Mouse (Mus musculus) urinary bladder, postnatal 25 days (tissue): ENCODE results near the gene Kcnab1.

Experiments
- DNase-seq: peaks from one replicate; pipeline ENCODE4 v3.0.0; 2022; ENCODE audit warnings: low spot score

The Kcnab1 gene

DNA sequence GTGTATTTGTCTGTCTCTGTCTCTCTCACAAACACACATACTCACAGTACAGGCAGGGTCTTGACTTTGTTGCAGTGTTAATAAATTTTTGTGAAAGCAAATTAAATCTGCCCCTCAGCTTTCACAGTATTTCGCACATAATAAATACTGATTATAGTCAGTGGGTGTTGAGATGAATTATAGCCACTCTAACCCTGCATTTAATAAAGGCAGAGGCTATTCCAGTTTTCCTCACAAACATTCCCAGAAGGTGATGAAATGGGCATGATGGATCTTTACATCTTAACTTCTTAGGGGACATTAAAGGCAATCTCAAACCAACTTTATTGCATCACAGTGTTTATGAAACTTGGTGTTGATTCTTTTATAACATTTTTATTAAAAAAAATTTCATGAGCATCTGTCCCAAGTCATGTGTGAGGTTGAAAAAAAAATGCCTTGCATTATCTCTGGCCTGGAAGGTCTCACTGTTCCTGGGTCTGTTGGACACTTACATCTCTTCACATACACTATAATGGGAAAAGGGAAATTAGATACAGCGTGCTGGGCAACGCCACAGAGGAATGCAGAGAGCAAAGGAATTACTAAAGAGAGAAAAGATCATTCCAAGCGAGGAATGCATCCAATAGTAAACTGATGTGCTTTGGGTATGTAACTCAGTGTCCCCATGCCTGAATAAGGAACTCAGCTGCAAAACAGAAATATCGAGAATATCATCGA, 95.3 kb downstream of the Kcnab1 start:
- DNase-seq = no peak

GRCm38 (mm10) chr3:65205539-65206020, 96.4 kb downstream of the Kcnab1 start:
- no peak for DNase-seq

GRCm38 (mm10) chr3:65213725-65214124, 104.5 kb downstream of the Kcnab1 start:
- no peak for DNase-seq

- no peak for DNase-seq
Observed at GRCm38 (mm10) chr3:65214635-65215034, 105.5 kb downstream of the Kcnab1 start.

DNA sequence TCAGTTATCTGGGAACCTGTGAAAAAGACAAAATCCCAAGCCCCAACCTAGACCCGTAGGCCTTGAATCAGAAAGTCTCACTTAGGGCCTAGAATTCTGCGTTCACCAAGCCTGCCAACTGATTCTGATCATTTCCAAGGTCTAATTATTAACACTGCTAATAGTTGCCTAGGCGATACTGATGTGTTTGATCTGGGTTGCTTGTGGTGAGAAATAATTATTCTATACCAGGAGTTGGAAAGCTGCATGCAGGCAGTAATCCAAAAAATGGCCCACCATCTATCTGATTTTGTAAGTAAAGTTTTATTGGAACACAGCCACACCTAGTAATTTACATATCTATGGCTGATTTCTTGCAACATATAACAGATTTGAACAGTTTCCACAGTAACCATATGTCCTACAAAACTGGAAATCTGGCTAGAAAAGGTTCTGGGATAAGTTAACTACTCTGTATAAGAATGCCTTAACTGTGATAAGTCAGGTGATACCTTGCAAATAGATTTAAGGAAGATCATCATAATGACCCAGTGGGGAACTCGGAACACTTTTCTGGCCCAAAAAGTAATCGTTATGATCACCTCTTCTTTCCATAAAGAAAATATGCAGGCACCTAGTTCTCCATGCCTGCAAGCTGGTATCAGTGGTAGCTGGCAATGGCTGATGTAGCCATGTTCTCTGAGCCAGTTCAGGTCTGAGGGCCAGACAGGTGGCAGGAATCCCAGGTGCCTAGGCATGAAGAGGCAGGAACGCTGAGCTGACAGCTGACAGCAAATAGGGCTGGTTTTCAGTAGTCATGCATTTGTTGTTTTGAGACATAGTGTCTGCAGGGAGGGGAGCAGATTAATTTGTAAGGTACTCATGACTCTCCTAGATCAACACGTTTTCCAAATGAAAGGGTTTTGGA, 108.7 kb downstream of the Kcnab1 start:
- DNase-seq = no peak

DNA sequence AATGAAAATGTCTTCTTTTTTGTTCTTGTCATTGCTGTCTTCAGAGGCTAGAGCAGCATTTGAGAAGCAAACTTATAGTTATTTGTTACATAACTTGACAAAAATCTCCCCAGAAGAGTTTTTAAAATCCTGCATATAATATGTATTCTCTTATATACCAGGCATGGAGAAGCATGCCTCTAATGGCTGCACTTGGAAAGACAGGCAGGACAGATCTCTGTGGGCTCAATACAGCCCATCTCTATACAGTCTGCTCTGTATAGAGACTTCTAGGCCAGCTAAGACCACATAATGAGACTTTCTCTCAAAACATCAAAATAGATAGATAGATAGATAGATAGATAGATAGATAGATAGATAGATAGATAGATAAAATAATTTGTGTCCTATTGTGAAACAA, 111.1 kb downstream of the Kcnab1 start:
- no peak for DNase-seq

DNA sequence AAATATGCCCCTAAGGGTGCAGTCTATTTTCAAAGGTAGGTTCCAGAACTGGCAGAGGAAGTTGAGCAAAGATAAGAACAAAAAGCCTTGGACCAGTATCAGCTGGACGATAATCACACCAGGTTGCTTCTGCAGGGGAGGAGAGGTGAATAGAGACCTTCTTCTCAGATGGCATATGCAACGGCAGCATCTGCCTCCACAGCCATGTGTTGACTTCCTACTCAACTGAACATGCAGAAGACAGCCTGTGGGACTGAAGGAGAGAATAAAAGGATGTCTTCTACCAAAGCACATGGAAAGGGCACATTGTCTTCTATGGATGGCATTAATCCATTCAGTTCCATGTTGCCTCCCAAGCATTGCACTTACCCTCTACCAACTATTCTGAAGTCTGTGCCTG, 114.5 kb downstream of the Kcnab1 start:
- DNase-seq = no peak

DNA sequence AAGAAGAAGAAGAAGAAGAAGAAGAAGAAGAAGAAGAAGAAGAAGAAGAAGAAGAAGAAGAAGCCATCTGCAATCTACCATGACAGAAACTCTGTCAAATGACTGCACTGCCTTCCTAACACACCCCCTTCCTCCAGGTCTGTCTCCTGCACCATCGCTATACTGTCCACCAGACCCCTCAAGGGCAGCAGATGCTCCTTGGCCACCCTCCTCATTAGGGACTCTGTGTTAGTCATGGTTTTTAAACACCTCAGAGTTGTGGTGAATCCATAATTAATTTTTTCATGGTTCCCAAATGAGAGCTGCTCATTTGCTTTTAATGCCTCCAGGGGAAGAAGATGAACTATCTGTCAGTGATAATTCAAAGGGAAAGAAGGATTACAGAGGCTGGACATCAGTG, 121.8 kb downstream of the Kcnab1 start:
- DNase-seq = no peak

DNA sequence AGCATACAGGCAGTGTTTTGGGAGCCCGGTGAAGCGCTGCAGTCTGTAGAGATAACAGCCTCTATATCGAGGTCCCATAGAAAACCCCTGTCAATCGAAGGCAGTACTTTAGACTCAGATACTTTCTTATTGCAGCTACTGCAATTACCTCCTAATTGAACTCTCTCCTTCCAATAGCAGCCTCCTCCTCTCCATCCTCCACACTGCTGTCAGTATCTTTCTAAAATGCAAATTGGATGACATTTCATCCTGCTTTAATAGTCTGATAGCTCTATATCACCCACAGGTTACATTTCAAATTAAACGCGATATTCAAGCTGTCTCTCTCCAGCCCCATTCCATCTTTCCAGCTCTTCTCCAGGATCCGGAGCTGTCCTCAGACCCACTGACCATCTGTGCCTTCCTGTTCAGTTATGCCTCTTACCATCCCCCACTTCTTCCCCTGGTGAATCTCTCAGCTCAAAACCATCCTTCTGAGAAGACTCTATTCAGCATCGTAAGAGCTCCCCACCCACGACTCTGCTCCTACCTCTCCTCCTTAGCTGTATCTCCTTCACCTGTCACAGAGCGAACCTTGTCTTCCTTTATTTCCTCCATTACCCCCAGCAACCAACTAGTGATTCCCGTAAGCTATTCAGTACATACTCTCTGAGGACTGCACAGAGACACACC, 122.4 kb downstream of the Kcnab1 start:
- DNase-seq = no peak

DNA sequence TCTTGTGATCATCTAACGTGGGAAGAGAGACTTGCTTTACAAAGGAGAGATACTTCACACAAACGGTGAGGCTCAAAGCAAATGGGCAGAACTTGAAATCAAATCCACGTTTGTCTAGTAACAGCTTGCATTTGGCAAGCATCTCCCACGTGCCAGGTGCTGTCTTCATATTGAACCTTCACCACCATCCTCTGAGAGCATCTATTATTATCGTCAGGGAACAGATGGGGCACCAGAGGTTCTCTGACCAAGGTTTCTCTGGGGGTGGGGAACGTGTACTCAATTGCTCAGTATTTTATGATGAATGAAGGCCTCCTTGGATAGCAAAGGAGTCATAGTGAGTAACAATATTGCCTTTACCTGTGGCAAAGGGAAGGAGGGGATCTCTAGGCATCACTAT, 139.8 kb downstream of the Kcnab1 start:
- DNase-seq = no peak

DNA sequence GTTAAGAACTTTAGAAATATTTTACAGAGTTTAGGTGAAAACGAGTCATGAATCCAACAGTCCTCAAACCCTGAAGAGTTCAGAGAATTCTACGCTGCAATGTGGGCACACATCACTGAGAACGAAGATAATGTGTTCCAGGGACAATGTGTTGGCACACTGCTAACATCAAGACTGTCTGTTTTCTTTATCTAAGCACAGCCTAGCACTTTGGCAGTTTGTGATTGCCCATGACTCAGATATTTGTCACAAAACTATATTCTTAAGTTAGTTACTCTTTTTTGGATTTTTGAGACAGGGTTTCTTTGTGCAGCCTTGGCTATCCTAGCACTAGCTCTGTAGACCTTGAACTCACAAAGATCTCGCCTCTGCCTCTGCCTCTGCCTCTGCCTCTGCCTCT, 151.3 kb downstream of the Kcnab1 start:
- no peak for DNase-seq

GRCm38 (mm10) chr3:65262506-65263422, 153.6 kb downstream of the Kcnab1 start:
- no peak for DNase-seq

GRCm38 (mm10) chr3:65273317-65273716, 164.1 kb downstream of the Kcnab1 start:
- DNase-seq = no peak

GRCm38 (mm10) chr3:65277777-65278176, 168.6 kb downstream of the Kcnab1 start:
- DNase-seq = no peak

- no peak for DNase-seq
Observed at GRCm38 (mm10) chr3:65283366-65283765, 174.2 kb downstream of the Kcnab1 start.

DNA sequence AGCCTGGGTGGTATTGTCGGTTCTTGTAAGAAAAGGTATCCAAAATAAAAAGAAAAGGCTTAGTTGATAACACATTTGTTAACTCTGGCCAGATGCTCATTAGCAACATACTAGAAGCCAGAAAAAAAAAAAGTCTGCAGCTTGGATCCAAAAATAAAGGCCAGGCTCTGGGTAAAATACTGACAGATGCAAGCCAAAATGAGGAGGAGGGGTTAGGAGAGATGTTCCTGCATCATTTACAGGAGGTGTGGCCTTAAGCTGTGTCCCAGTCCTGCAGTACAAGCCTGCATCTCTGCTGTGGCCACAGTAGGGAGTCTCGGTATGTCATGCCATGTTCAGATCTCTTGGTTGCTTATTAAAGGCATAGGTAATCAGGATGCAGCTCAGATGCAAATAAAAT, 179.8 kb downstream of the Kcnab1 start:
- no peak for DNase-seq

DNA sequence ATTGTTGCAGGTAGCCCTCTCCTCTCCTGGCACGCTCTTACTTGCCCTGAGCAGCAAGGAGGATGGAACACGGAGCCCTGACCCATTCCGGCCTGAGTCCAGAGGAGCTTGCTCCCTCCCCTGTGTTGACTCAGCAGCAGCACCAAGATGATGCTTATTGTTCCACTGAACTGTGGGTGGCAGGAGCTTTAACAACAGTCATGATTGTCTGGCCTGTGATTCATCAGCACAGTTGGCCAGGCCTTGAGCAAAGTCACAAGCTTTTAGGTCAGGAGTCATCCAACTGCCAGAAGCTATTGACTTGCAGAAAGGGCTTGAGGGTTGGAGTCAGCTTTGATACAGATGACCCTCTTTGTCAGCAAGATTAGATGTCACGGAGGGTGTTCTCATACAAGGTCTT, 187.8 kb downstream of the Kcnab1 start:
- no peak for DNase-seq

GRCm38 (mm10) chr3:65299205-65299604, 190.0 kb downstream of the Kcnab1 start:
- no peak for DNase-seq

DNA sequence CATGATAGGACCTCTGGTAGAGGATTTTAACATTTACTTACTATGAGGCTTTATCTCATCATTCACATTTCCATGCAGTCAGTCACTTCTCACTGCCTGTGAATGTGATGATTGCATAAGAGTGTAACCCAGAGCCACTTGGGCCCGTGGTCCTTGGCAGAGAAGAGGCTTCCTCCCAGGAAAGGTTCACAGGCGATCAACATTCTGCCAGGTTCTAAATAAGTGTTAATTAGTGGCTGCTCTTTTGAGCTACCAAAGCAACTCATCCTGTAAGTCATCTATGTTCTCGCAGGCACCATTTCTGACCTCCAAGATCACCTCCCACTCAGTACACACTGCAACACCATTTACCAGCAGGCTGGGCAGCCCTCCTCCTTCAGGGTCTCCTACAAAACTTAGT, 192.3 kb downstream of the Kcnab1 start:
- no peak for DNase-seq

GRCm38 (mm10) chr3:65302559-65302958, 193.4 kb downstream of the Kcnab1 start:
- no peak for DNase-seq

- DNase-seq = no peak
Observed at GRCm38 (mm10) chr3:65315837-65316236, 206.7 kb downstream of the Kcnab1 start.

DNA sequence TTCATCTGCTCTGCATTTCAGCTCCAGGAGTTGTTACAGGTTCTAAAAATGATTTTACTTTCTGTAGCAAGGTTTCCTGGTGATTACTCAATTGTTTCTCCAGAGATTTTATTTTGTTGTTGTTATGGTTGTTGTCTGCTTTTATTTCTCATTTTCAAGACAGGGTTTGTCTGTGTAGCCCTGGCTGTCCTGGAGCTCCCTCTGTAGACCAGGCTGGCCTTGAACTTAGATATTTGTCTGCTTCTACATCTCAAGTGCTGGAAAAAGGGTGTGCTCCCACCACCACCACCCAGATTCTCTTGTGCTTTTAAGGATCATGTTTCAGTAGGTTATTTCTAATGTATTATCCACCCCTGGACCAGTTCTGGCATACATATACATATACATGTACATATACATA, 207.6 kb downstream of the Kcnab1 start:
- no peak for DNase-seq
